Mouse (Mus musculus) cerebellum, postnatal 14 days (tissue): ENCODE data around the gene Trim31.

Source experiments
- DNase-seq, 2 experiments: peaks; one replicate each; pipeline ENCODE4 v3.0.0; 2021; ENCODE audit warnings: mixed read lengths in 2 of 2

The Trim31 gene

DNA sequence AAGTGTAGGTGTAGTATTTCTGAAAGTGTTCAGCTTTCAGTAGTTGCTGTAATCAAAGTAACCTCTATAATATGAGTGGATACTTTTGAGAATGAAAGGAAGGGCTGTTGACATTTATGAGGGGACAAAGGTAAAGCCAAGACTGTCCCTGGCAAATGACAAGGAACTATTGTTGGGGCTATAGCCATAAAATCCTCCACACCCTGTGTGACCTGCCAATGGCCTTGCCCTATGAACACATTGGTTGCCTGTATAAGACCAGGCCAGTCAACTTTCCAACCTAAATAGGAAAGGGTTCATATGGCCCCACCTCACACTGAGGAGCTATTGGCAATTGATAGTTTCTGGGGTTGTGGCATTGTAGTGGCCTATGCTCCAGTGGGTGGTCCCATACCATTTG lies 853 bp upstream of the Trim31 start:
- DNase-seq = no peak

- DNase-seq = no peak
Observed at GRCm38 (mm10) chr17:36899376-36899775, 1.5 kb downstream of the Trim31 start.

GRCm38 (mm10) chr17:36900001-36900400 lies 2.1 kb downstream of the Trim31 start:
- DNase-seq = no peak

- no peak for DNase-seq
Observed at GRCm38 (mm10) chr17:36900691-36901090, 2.8 kb downstream of the Trim31 start.

DNA sequence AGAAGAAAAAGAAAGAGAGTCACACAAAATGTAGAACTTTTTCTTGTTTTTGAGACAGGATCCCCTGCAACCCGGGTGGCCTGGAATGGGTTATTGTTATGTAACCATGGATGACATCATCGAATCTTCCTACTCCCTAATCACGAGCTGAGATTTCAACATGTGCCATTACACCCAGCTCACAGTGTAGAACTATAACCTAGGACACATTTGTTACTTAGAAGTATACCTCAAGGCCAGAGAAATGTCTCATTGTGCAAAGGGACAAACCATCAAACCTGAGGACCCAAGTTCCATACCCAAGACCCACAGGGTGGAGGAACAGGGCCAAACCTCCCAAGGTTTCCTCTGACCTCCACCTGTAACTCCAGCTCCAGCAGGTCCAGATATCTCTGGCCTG lies 5.7 kb downstream of the Trim31 start:
- DNase-seq = no peak

DNA sequence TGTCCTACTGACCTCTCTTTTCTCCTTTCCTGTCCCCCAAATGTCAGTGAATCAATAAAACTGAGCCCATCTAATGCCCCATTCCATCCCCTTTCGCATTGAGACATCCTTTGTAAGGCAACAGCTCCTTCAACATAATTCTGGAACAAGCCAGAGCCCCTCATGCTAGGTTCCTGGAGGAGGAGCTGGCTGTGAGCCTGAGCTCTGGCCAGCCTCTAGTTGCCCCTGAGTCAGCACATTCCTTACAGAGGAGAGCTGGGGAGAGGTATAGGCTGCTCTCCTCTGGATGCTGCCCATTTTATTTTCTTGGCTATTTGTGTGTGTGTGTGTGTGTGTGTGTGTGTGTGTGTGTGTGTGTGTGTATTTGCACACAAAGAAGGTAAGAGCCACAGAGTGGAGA lies 10.3 kb downstream of the Trim31 start:
- DNase-seq = no peak

DNA sequence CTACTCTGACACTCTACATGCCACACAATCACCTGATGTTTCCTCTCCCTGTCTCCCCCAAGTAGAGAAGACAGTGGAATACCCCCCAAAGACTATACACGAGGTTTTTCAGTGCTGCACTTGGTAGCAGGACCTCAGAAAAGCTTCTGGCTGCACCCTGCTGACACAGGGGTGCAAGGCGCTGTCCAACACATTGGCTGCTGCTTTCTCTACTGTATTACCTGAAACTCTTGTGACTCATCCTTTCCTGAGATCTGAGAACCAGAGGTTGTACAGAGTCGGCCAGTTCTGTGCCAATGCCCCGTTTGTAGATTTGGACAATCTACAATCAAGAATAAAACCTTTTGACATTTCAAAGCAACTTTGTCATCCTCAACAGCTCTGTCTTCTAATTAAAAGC lies 11.9 kb downstream of the Trim31 start:
- DNase-seq = no peak

DNA sequence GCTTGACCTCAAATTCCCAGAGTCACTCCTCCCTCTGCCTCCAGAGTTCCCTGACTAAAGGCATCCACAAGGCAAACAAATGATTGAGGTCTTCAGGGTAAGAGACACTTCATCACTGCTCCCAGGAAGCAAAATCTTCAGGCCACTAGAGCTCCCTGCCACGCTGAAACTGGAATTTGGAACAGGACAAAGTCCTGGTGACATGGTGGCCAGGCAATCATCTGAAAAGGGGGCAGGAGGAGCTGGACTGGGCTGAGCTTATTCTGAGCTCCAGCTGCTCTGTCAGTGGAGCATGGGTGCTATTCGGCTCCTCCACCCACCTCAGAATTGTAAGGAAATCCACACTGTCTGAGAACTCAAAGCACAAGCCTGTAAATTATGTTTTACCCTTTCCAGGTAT lies 14.1 kb downstream of the Trim31 start:
- no peak for DNase-seq

DNA sequence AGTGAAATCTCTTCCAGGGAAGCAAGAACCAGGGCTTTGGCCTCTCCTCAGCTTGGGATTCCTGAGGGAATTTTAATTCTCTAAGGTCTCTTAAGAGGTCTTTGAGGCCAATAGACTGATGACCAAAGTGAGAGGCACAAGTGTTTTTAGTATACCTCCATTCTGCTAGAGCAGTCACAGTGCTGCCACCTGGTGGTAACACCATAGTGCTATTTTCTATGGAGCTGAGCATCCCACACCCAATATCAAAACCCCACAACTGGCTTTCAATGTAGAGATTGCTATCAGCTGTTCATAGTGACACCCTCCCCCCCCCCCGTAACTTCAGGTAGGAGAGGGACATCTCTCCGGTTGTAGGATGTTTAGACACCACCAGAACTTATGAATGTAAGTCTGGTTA lies 16.2 kb downstream of the Trim31 start:
- peak; percentile 87 to 93 for DNase-seq

GRCm38 (mm10) chr17:36915076-36915475 lies 17.2 kb downstream of the Trim31 start:
- DNase-seq = peak; percentile 77 to 88

- no peak for DNase-seq
Observed at GRCm38 (mm10) chr17:36920239-36920638, 22.3 kb downstream of the Trim31 start.

DNA sequence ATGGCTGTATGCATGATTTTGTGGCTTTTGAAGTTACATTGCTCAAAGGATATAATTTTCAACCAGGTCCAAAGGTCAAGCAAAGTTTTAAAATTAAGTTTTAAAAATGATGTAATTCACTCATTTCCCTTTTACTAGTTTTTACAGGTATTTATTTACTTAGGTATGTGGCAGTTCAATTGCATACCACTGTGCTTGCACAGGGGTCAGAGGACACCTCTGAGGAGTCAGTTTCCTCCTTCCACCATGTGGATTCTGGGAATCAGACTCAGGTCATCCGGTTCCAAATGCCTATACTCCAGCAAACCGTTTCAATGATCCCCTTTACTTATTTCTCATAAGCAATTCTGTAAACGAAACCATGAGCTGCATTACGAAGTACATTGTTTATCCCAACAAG lies 24.8 kb downstream of the Trim31 start:
- no peak for DNase-seq

- DNase-seq = no peak
Observed at GRCm38 (mm10) chr17:36923491-36923890, 25.6 kb downstream of the Trim31 start.

GRCm38 (mm10) chr17:36927496-36928120 lies 29.7 kb downstream of the Trim31 start:
- DNase-seq = no peak

- DNase-seq = peak in 1 of 2 experiments; percentile 36
Observed at GRCm38 (mm10) chr17:36929236-36929932, 31.5 kb downstream of the Trim31 start.

- no peak for DNase-seq
Observed at GRCm38 (mm10) chr17:36930233-36930632, 32.3 kb downstream of the Trim31 start.

GRCm38 (mm10) chr17:36931130-36931529 lies 33.2 kb downstream of the Trim31 start:
- no peak for DNase-seq

- no peak for DNase-seq
Observed at GRCm38 (mm10) chr17:36931806-36932205, 33.9 kb downstream of the Trim31 start.

DNA sequence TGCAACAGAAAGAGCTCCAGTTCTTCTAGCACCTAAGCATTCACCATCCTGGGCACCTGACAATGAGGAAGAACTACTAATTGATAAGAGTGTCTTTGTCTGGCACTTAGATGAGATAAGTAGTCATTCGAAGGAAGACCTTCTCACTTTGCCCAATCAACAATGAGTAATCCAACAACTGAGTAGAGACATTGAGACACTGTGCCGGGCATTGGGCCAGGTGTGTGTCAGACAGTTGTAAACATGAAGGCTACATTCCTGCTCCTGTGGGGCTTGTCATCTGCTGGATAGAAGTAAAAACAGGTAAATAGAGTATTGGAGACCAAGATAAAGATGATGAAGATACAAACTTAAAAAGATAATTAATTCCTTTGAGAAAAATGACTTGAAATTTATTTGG lies 40.1 kb downstream of the Trim31 start:
- DNase-seq = no peak

DNA sequence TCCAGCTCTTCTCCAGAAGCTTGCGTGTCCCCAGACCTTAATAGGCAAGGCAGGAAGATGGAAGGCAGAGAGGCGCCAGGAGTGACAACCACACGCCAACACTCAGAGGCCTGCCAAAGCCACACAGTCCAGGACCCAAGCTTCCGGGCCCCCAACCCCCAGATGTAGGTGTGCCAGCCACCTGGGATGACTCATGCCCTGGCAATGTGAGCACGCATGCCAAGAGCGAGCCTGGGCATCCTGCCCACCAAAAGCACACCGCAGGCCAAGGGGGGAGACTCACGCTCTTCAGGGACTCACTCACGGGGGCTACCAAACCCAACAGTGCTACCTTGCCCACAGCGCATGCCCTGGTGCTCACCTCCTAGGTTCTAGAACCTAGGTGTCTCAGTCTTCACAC lies 44.5 kb downstream of the Trim31 start:
- DNase-seq = peak; percentile 74 to 78

GRCm38 (mm10) chr17:36942791-36943471 lies 45.0 kb downstream of the Trim31 start, which contains the start of gene Rnf39:
Gene Rnf39, plus strand, starts transcription at chr17:36942918.
- DNase-seq = peak; percentile 36 to 38

- no peak for DNase-seq
Observed at GRCm38 (mm10) chr17:36943691-36944090, 45.8 kb downstream of the Trim31 start.

DNA sequence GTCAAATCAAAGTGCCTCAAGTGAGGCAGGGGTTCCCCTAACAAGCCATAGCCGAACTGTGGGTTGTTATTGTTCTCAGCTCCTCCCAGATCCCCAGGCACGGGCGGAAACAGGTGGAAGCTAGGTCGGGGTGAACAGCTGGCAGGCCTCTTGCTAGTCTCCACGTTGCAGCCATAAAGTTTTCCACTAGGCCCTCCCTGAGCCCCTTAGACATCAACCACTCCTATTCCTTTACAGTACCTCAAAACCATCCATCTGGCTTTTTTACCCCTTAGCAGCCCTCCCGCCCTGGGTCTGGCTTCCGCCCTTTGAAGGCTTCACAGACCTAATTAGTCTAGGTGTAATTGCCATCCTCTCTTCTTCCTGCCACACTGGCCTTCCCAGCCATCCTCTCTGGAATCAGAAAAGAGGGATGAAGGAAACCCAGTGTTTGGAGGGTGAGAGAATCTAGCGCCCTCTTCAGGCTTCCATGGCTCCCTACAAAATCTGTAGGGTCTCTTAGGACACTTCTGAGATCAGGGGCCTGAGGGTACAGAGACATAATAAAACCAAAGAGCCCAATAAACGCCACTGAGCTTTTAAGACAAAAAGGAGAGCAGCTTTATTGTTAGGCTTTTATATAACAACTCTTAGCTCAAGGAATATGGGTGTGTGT lies 46.3 kb downstream of the Trim31 start:
- peak in 1 of 2 experiments; percentile 38 for DNase-seq
